Mouse (Mus musculus) brain, embryonic 14.5 days (tissue): ENCODE results near the gene Tktl2.

Experiments used
- CTCF ChIP-seq: fragments of 200-500 bp; IDR thresholded peaks from 2 replicates; pipeline ENCODE4 v1.5.1; 2012; ENCODE audit warnings: inconsistent platforms, mild to moderate bottlenecking, moderate library complexity, borderline replicate concordance; ENCODE audit not compliant: insufficient read depth, insufficient read length; ENCODE audit errors: extremely low read depth
- POLR2A ChIP-seq: fragments of 200-500 bp; IDR thresholded peaks from 2 replicates; pipeline ENCODE4 v1.6.1; 2012; ENCODE audit warnings: mild to moderate bottlenecking, inconsistent platforms, borderline replicate concordance; ENCODE audit not compliant: poor library complexity, insufficient read depth, insufficient read length, severe bottlenecking; ENCODE audit errors: extremely low read depth

GRCm38 (mm10) chr8:66550092-66550491 lies 38.5 kb downstream of the Tktl2 start:
- no peak for TF ChIP-seq CTCF
- no peak for TF ChIP-seq POLR2A
